Mouse (Mus musculus) stomach, postnatal 0 days (tissue): ENCODE data around the gene Hspa12b. TPM values are rescaled to one million over a fixed set of nuclear protein-coding genes. Genes with fewer than 3 reads are reported as not detected.

Source experiments
- ATAC-seq: fragments of 200-750 bp; cut with Nextera tagmentation; 2 replicates; pipeline ENCODE4 v1.8.0; 2017; ENCODE audit not compliant: low FRiP score, low TSS enrichment
- DNase-seq: peaks from one replicate; pipeline ENCODE4 v3.0.0-alpha.2; 2016; ENCODE audit warnings: low spot score
- H3K27ac ChIP-seq: fragments of 300-500 bp; sonication (generic); replicated peaks from 2 replicates; pipeline ENCODE4 v1.5.1; 2014; ENCODE audit warnings: mild to moderate bottlenecking, control low read depth
- H3K27me3 ChIP-seq: fragments of 300-500 bp; sonication (generic); 2 replicates; pipeline ENCODE4 v1.6.1; 2014; ENCODE audit warnings: low read length; ENCODE audit not compliant: control insufficient read depth, insufficient read depth
- H3K36me3 ChIP-seq: fragments of 300-500 bp; sonication (generic); 2 replicates; pipeline ENCODE4 v1.6.1; 2014; ENCODE audit warnings: low read length, mixed read lengths; ENCODE audit not compliant: control insufficient read depth, insufficient read depth
- H3K4me1 ChIP-seq: fragments of 300-500 bp; sonication (generic); replicated peaks from 2 replicates; pipeline ENCODE4 v1.6.1; 2014; ENCODE audit warnings: antibody characterized with exemption; ENCODE audit not compliant: control insufficient read depth, insufficient read depth
- H3K4me2 ChIP-seq: fragments of 300-500 bp; sonication (generic); replicated peaks from 2 replicates; pipeline ENCODE4 v1.6.1; 2014; ENCODE audit warnings: low read depth, mild to moderate bottlenecking, control low read depth, moderate library complexity
- H3K4me3 ChIP-seq: fragments of 300-500 bp; sonication (generic); 2 replicates; pipeline ENCODE4 v1.5.1; 2014; ENCODE audit warnings: low read depth, low read length, control low read depth
- H3K9ac ChIP-seq: fragments of 300-500 bp; sonication (generic); 2 replicates; pipeline ENCODE4 v1.6.1; 2014; ENCODE audit warnings: mild to moderate bottlenecking, low read length, control low read depth, mixed read lengths
- H3K9me3 ChIP-seq: fragments of 300-500 bp; sonication (generic); 2 replicates; pipeline ENCODE4 v1.6.1; 2016; ENCODE audit warnings: low read length; ENCODE audit not compliant: control insufficient read depth
- CTCF ChIP-seq: IDR thresholded peaks from 2 replicates; pipeline ENCODE4 v1.5.1; 2016; ENCODE audit warnings: antibody characterized with exemption, low read depth, mild to moderate bottlenecking, moderate library complexity
- EP300 ChIP-seq: optimal IDR thresholded peaks from 2 replicates; pipeline ENCODE3; 2016; ENCODE audit warnings: antibody characterized with exemption
- WGBS: fragments of 180-500 bp; shearing (Covaris S2); extraction: QIAGEN DNeasy Blood & Tissue Kit; methylation state at CpG from one replicate; pipeline ENCODE4 v1.1.7; 2014; 5-methylcytosine and 5-hydroxymethylcytosine counted together
- polyA plus RNA-seq: library from polyadenylated mRNA; unstranded; fragments of >200 nt; fragmentation: Nextera tagmentation; extraction: Ambion mirVana; gene quantifications from 2 replicates; pipeline ENCODE4 v1.2.1, GENCODE M21; 2015

Gene Hspa12b
- polyA plus RNA-seq, 1 experiment from 2014 or later = 4.2 TPM

GRCm38 (mm10) chr2:131188311-131188710, 61.2 kb downstream of the Hspa12b start:
- no peak overlapping the region for H3K9ac ChIP-seq
- DNase-seq (no peak), ATAC-seq (no peak)
- no peaks in the 10 kb centered on the region for H3K9me3 ChIP-seq
- H3K4me2 ChIP-seq = no peak overlapping the region; the same call in 1 of the 2 replicates
- 90% methylated on average over 5 of the region's 5 CpGs for WGBS
- no peak overlapping the region for H3K4me3 ChIP-seq
- no peaks in the 10 kb centered on the region for H3K27me3 ChIP-seq
- TF ChIP-seq CTCF (no peak), EP300 (no peak)
- no peak overlapping the region for H3K27ac ChIP-seq
- H3K4me1 ChIP-seq = peaks cover 9% of the 10 kb centered on the region
- H3K36me3 ChIP-seq = peaks cover 8% of the 10 kb centered on the region

- Histone ChIP-seq H3K4me2 (no peak overlapping the region), H3K9ac (peak overlapping the region; percentile 31; the same call in 1 of the 2 replicates), H3K36me3 (peaks cover 16% of the 10 kb centered on the region), H3K4me3 (no peak overlapping the region), H3K27me3 (no peaks in the 10 kb centered on the region), H3K27ac (no peak overlapping the region), H3K4me1 (peaks cover 9% of the 10 kb centered on the region), H3K9me3 (no peaks in the 10 kb centered on the region)
- ATAC-seq (no peak), DNase-seq (no peak)
- WGBS = 45% methylated on average over 5 of the region's 5 CpGs
- no peak for TF ChIP-seq EP300
- no peak for TF ChIP-seq CTCF
These were observed 62.6 kb downstream of the Hspa12b start for GRCm38 (mm10) chr2:131189521-131190309.

- no peak for DNase-seq
- Histone ChIP-seq H3K9ac (no peak overlapping the region; the same call in none of the 2 replicates), H3K9me3 (no peaks in the 10 kb centered on the region), H3K4me3 (no peak overlapping the region), H3K27ac (0 out of 2 replicates have a peak overlapping the region, but pooled peaks have one; percentile 24), H3K27me3 (no peaks in the 10 kb centered on the region), H3K4me2 (no peak overlapping the region), H3K36me3 (peaks cover 18% of the 10 kb centered on the region), H3K4me1 (peaks cover 9% of the 10 kb centered on the region)
- whole genome bisulfite sequencing = 38% methylated on average over 10 of the region's 10 CpGs
- TF ChIP-seq EP300 = no peak
- TF ChIP-seq CTCF = no peak
- no peak for ATAC-seq
These were observed 63.4 kb downstream of the Hspa12b start for GRCm38 (mm10) chr2:131190344-131191004.

- no peak overlapping the region for H3K9ac ChIP-seq
- no peak for TF ChIP-seq CTCF
- TF ChIP-seq EP300 = no peak
- H3K4me3 ChIP-seq = no peak overlapping the region
- H3K36me3 ChIP-seq = peaks cover 18% of the 10 kb centered on the region
- no peaks in the 10 kb centered on the region for H3K27me3 ChIP-seq
- H3K4me2 ChIP-seq = no peak overlapping the region
- WGBS = 70% methylated on average over 7 of the region's 7 CpGs
- H3K27ac ChIP-seq = no peak overlapping the region
- no peaks in the 10 kb centered on the region for H3K9me3 ChIP-seq
- ATAC-seq (no peak), DNase-seq (no peak)
- peaks cover 7% of the 10 kb centered on the region for H3K4me1 ChIP-seq
These were observed 63.9 kb downstream of the Hspa12b start for GRCm38 (mm10) chr2:131191005-131191390.

Other genes starting within 250 kb of the Hspa12b start
- 10.0 and 11.2 TPM in 2 replicates for gene 4930402H24Rik, start 220.9 kb upstream of the Hspa12b start, polyA plus RNA-seq
- 3.7 and 3.8 TPM in 2 replicates for gene Atrn, start 220.8 kb upstream of the Hspa12b start, polyA plus RNA-seq
- gene Gfra4, start 84.2 kb upstream of the Hspa12b start, polyA plus RNA-seq = 10.1 and 10.3 TPM in 2 replicates
- gene Adam33, start 63.5 kb upstream of the Hspa12b start, polyA plus RNA-seq = 8.2 and 8.7 TPM in 2 replicates
- 0.34 and 0.38 TPM in 2 replicates for gene Siglec1, start 40.5 kb upstream of the Hspa12b start, polyA plus RNA-seq
- gene Gm11037, start 6.2 kb downstream of the Hspa12b start, polyA plus RNA-seq = not detected in 2 replicates
- gene 1700037H04Rik, start 32.8 kb downstream of the Hspa12b start, polyA plus RNA-seq = 42.6 and 43.6 TPM in 2 replicates
- gene Cenpb, start 52.8 kb downstream of the Hspa12b start, polyA plus RNA-seq = 12.2 and 13.9 TPM in 2 replicates
- gene Cdc25b, start 59.7 kb downstream of the Hspa12b start, polyA plus RNA-seq = 38.7 and 39.5 TPM in 2 replicates
- 2.5 and 2.9 TPM in 2 replicates for gene Spef1, start 60.0 kb downstream of the Hspa12b start, polyA plus RNA-seq
- 22.0 and 24.6 TPM in 2 replicates for gene Ap5s1, start 79.8 kb downstream of the Hspa12b start, polyA plus RNA-seq
- 14.7 and 17.3 TPM in 2 replicates for gene Mavs, start 106.8 kb downstream of the Hspa12b start, polyA plus RNA-seq
- 28.3 and 32.4 TPM in 2 replicates for gene Pank2, start 135.2 kb downstream of the Hspa12b start, polyA plus RNA-seq
- 1.2 and 1.3 TPM in 2 replicates for gene Rnf24, start 225.6 kb downstream of the Hspa12b start, polyA plus RNA-seq